Mouse (Mus musculus): Measurements from ENCODE around the gene Fam71e1.

Fam71e1 gene

GRCm38 (mm10) chr7:44495992-44496770 lies at the start of gene Fam71e1, which contains the start of gene Emc10:
Gene Fam71e1, plus strand, starts transcription at chr7:44496581.
Gene Emc10, minus strand, starts transcription at chr7:44496529.
- DNase-seq (ENCODE audit: low read depth) = peak; percentile 100

DNA sequence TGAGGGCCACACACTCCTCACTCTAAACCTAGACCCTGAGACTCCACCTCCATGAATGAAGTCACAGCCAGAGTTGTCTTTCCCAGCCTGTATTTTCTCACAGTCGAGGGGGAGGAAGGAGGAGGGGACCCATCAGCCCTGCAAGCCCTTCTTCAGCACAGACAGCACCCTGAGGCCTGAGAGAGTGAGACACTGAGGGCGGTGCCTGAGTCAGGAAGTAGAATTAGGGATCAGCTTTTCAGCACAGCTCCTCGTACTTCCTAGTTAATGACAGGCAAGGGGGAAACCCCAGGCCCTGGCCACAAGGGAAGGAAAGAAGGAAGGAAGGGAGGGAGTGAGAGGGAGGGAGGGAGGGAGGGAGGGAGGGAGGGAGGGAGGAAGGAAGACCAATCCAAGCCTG lies 43.1 kb upstream of the Fam71e1 start:
- DNase-seq (ENCODE audit: low read depth) = no peak

DNA sequence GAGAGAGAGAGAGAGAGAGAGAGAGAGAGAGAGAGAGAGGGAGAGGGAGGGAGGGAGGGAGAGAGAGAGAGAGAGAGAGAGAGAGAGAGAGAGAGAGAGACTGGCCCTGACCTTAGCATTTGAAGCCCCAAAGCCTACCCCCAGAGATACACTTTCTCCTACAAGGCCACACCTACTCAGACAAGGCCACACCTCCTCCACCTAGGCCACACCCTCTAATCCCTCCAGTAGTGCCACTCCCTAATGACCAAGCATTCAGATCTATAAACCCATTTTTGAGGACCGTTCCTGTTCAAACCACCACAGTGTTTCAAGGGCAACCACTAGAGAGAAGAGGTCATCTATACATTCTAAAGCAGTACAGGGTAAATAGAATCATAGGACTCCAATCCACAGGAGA lies 40.1 kb upstream of the Fam71e1 start:
- DNase-seq (ENCODE audit: low read depth) = no peak

DNA sequence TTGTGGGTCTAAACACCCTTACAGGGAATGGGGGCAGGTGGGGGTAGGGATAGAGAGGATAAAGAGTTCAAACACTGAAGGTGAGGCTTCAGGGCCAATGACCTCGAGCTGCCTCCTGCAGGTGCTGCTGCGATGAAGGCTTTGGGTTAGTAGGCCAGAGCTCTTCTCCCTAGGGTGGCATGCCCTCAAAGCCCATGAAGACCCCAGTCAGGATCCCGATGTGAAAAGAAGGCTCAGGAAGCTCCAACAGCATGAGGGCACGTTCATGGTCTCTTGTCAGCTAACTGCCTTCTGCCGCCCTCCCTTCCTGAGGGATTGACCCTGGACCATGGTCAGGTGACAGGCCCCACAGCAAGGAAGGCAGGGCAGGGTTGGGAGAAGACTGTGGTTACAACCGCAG lies 36.3 kb upstream of the Fam71e1 start:
- DNase-seq (ENCODE audit: low read depth) = no peak

- no peak for DNase-seq (ENCODE audit: low read depth)
Observed at GRCm38 (mm10) chr7:44460767-44461502, 35.4 kb upstream of the Fam71e1 start.

DNA sequence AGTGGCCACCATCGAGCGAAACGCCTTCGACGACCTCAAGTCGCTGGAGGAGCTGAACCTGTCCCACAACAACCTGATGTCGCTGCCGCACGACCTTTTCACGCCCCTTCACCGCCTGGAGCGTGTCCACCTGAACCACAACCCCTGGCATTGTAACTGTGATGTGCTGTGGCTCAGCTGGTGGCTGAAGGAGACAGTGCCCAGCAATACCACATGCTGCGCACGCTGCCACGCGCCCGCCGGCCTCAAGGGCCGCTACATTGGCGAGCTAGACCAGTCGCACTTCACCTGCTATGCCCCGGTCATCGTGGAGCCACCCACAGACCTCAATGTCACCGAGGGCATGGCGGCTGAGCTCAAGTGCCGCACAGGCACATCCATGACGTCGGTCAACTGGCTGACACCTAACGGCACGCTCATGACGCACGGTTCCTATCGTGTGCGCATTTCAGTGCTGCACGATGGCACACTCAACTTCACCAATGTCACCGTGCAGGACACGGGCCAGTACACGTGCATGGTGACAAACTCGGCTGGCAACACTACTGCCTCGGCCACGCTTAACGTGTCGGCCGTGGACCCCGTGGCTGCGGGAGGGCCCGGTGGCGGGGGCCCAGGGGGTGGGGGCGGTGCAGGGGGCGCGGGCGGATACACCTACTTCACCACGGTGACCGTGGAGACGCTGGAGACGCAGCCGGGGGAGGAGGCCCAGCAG lies 34.7 kb upstream of the Fam71e1 start:
- DNase-seq (ENCODE audit: low read depth) = no peak

DNA sequence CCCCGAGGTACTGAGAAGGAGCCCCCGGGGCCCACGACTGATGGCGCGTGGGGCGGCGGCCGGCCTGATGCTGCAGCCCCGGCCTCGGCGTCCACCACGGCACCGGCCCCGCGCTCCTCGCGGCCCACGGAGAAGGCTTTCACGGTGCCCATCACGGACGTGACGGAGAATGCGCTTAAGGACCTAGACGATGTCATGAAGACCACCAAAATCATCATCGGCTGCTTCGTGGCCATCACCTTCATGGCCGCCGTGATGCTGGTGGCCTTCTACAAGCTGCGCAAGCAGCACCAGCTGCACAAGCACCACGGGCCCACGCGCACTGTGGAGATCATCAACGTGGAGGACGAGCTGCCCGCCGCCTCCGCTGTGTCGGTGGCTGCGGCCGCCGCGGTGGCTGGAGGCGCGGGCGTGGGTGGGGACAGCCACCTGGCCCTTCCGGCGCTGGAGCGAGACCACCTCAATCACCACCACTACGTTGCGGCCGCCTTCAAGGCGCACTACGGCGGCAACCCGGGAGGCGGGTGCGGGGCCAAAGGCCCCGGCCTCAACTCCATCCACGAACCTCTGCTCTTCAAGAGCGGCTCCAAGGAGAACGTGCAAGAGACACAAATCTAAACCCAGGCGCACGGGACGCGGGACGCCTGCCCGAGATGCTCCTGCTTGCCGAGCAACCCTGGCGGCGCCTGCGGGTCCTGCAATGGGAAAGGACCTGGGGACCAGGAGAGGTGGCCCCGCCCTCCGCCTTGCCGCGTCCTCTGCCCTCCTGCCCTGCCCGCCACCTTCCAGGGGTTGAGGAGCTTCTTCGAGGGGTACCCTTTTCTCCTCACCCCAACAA lies 33.9 kb upstream of the Fam71e1 start:
- DNase-seq (ENCODE audit: low read depth) = peak; percentile 48

DNA sequence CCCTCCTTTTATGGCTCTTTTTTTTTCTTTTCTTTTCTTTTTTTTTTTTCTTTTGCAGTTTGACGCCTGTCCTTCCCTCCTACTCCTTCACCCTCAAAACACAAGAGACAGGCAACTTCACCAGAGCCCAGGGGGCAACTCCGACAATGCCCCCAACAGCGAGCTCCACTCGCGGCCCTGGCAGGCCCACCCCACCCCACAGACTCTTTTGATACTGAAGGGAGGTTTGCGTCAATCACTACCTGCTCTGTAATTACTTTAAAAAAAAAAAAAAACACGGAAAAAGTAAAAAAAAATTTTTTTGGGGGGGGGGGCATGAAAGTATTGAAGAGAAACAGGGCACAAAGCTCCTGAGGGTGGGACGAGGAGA lies 33.3 kb upstream of the Fam71e1 start:
- no peak for DNase-seq (ENCODE audit: low read depth)

DNA sequence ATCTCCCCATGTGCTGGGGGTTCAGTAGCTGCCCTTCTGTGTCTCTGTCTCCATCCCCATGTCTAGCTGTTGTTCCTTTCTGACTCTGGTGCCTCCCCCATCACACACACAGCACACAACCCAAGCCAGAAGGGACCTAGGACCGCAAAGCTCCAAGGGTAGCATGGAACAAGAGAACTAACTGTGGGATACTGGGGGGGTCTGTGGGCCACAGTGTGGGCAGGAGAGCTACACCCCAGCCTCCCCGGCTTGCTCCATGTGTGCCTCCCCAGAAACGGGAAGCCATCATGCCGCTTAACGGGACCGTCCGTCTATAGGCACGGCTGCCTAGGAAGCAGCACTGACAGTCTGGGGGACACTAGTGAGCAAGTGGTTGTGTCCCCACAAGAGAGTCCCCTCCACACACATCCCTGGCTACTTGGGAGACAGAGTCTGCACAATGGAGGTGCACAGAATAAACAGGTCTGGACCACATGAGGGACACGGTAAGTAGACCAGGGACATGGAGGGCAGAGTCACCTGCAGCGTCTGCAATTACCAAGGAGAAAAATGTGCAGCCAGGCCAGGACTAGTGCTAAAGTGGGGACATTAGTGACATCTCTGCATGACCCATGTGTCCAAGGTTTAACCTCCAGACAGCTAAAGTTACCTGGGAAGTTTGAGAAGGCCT lies 32.7 kb upstream of the Fam71e1 start:
- no peak for DNase-seq (ENCODE audit: low read depth)

DNA sequence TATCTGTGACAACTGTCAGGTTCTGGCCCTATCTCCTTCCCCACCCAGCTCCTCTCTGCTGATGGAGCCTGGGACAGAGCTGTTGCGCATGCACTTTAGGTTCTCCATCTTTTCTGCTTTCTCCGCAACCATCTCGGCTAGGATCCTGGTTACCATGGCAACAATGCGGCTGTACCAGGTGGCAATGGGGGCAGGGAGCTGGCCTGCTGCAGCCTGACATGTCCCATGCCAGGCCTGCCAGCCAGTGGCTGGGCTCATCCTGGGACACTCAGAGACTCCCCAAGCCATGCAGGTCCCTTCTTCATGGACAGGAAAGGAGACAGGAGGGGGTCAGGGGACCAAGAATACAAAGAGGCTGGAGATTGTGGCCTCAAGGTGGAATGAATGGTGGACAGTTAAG lies 31.9 kb upstream of the Fam71e1 start:
- no peak for DNase-seq (ENCODE audit: low read depth)

- no peak for DNase-seq (ENCODE audit: low read depth)
Observed at GRCm38 (mm10) chr7:44465111-44465510, 31.3 kb upstream of the Fam71e1 start, which contains the start of gene Aspdh. Gene Aspdh, plus strand, starts transcription at chr7:44465391.

DNA sequence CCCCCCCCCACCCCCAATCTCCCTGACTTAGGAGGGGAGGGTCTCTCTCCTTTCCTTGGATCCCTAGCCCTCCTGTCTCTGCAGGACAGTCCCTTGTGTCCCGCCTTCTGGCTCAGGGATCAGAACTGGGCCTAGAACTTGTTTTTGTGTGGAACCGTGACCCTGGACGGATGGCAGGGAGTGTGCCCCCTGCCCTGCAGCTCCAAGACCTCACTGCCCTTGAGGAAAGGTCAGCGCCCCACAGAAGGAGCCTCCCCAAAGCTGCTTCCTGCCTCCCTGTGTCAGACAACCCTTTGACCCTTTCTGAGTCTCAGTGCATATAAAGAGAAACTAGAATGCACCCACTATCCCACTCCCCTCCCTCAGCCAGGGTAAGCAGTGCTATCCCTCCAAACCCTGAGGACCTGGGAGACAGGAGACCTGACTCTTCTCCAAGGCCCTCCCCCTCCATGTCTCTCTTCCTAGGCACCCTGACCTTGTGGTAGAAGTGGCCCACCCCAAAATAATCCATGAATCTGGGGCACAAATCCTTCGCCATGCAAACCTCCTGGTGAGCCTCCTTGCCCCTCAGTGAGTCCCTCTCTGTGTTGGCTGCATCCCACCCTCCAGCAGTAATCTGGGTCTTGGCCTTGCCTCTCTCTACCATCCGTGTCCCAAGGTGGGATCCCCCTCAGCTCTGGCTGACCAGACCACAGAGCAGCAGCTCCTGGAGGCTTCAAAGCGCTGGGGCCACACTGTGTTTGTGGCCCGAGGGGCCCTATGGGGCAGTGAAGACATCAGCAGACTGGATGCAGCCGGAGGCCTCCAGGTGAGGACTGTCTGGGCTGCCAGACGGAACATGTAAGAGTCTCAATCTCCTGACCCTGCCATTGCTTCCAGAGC lies 30.1 kb upstream of the Fam71e1 start:
- no peak for DNase-seq (ENCODE audit: low read depth)

GRCm38 (mm10) chr7:44466888-44467311 lies 29.5 kb upstream of the Fam71e1 start:
- no peak for DNase-seq (ENCODE audit: low read depth)

DNA sequence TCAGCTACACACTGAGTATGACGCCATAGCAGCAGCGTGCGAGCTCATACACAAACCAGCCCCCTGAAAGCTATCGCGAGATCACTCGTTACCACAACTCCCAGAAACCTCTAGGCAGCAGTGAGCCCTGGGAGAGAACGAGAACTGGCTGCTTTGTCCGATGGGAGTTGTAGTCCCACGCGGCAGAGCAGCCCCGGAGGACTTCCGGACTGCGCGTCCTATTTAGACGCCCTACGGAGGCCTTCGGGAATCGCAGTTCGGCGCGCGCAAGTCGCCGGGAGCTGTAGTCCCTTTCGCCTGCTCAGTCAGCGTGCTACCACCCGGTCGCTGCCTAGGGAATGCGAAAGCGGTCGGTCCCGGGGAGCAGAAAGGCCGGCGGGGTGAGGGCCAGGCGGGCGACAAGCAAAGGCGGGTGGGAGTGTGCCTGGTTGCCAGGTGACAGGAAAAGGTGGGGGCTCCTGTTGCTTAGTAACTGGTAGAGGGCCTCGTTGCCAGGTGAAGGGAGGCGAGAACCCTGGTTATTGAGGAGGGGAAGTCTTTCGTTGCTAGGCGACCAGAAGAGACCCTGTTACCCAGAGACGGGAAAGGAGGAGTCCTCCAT lies 28.5 kb upstream of the Fam71e1 start, which contains the start of gene Josd2:
TSS of gene Josd2 (plus strand) at position 170 of the 601 bp plus-strand sequence.
- DNase-seq (ENCODE audit: low read depth) = peak; percentile 96

DNA sequence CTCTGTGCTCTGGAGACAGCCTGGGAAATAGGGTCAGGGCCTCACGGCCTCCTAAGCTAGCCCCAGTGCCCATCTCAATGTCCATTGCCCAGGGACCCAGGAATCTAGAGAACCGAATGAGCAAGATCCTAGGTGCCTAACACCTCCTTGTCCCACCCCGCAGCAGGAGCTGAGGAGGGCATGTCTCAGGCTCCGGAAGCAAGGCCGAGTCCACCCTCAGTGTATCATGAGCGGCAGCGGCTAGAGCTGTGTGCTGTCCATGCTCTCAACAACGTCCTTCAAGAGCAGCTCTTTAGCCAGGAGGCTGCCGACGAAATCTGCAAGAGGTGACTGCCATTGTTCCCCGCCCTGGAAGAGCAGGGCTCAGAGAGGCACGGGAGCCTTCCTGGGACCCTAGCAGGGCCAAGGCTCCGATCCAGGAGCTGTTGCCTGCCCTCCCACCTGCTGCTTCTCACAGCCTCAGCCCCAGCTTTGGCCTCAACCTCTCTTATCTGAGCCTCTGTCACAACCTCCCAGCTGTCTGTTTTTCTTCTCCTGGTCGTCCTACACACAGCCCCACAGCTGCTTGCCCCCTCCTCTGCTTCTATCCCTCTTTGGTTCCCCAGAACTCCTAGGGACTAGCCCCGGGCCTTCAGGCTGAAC lies 27.6 kb upstream of the Fam71e1 start:
- no peak for DNase-seq (ENCODE audit: low read depth)

DNA sequence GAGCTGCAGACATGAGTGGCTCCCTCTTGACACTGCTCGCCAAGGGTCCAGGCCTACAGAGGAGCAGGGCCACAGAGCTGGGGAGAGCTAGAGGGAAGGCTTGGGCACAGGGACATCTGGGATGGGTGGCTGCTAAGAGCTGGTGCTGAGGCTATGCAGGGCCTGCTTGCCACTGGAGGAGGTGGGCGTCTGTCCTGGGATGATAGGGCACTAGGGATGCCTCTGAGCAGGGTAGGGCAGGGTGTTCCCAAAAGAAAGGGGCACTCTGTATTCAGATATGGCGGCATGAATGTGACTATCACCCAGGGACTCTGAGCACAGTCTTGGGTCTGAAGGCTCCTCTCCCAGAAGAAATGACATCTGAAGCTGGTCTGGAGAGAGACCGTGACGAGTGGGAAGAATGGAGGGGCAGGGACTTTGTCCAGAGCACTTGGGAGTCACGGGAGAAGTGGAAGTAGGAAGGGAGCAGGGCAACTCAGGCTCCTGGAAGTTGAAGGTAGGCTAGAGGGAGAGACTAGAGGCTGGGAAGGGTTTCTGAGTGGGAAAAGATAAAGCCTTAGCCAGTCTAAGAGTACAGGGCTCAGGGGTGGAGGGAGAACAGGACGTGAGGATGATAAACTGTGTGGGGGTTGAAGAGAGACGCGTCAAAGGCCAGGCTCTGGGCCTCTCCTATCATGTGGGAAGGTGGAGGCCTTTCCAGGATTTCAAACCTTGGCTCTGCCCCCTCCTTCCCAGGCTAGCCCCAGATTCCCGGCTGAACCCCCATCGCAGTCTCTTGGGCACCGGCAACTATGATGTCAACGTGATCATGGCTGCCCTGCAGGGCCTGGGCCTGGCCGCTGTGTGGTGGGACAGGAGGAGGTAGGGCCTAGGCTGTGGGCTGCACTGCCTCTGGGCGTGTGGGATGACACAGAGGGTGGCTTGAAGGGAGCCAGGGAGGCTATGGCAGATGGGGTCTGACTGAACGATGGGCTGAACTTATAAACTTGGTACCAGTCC lies 26.4 kb upstream of the Fam71e1 start:
- no peak for DNase-seq (ENCODE audit: low read depth)

- DNase-seq (ENCODE audit: low read depth) = no peak
Observed at GRCm38 (mm10) chr7:44470696-44471612, 25.4 kb upstream of the Fam71e1 start.
